Mouse (Mus musculus) gastrocnemius, postnatal 25 days (tissue): ENCODE measurements around the gene Cd300lf. TPM values are rescaled to one million over a fixed set of nuclear protein-coding genes. Genes with fewer than 3 reads are reported as not detected.
A peak's percentile ranks its signal among the peaks of the same experiment; 100 is the strongest.

Experiments
- DNase-seq: peaks from one replicate; pipeline ENCODE4 v3.0.0; 2022
- total RNA-seq, 2 experiments: library from RNA; stranded (reverse); gene quantifications; 1 replicate in 1 of 2; 2 replicates in 1 of 2; pipeline ENCODE4 v1.2.3; 2021

Cd300lf gene
- total RNA-seq, 2 experiments from 2014 or later = not detected

- peak; percentile 56 for DNase-seq
Observed at GRCm38 (mm10) chr11:115160883-115161577, 27.2 kb upstream of the Cd300lf start.

- no peak for DNase-seq
Observed at GRCm38 (mm10) chr11:115160016-115160797, 26.4 kb upstream of the Cd300lf start.

- no peak for DNase-seq
Observed at GRCm38 (mm10) chr11:115157933-115158719, 24.3 kb upstream of the Cd300lf start.

- no peak for DNase-seq
Observed at GRCm38 (mm10) chr11:115155053-115155634, 21.4 kb upstream of the Cd300lf start.

- peak; percentile 75 for DNase-seq
Observed at GRCm38 (mm10) chr11:115153699-115154292, 20.0 kb upstream of the Cd300lf start.

GRCm38 (mm10) chr11:115153088-115153487, 19.3 kb upstream of the Cd300lf start:
- no peak for DNase-seq

GRCm38 (mm10) chr11:115151755-115152429, 18.1 kb upstream of the Cd300lf start:
- peak; percentile 45 for DNase-seq

GRCm38 (mm10) chr11:115150741-115151254, 17.0 kb upstream of the Cd300lf start:
- DNase-seq = no peak

GRCm38 (mm10) chr11:115147813-115148212, 14.0 kb upstream of the Cd300lf start:
- no peak for DNase-seq

GRCm38 (mm10) chr11:115141970-115142369, 8.2 kb upstream of the Cd300lf start:
- DNase-seq = no peak

GRCm38 (mm10) chr11:115138597-115139262, 4.9 kb upstream of the Cd300lf start:
- DNase-seq = no peak

- DNase-seq = no peak
Observed at GRCm38 (mm10) chr11:115131768-115132381, 1.9 kb downstream of the Cd300lf start.

GRCm38 (mm10) chr11:115129508-115130126, 4.2 kb downstream of the Cd300lf start:
- no peak for DNase-seq

GRCm38 (mm10) chr11:115128483-115128882, 5.3 kb downstream of the Cd300lf start:
- no peak for DNase-seq

GRCm38 (mm10) chr11:115119409-115119808, 14.4 kb downstream of the Cd300lf start:
- no peak for DNase-seq

- DNase-seq = no peak
Observed at GRCm38 (mm10) chr11:115112196-115112595, 21.6 kb downstream of the Cd300lf start.

GRCm38 (mm10) chr11:115110271-115110670, 23.5 kb downstream of the Cd300lf start:
- DNase-seq = no peak

- no peak for DNase-seq
Observed at GRCm38 (mm10) chr11:115108176-115108575, 25.6 kb downstream of the Cd300lf start.

- DNase-seq = no peak
Observed at GRCm38 (mm10) chr11:115107403-115107916, 26.3 kb downstream of the Cd300lf start.
